Mouse (Mus musculus): ENCODE measurements around the gene Slc25a30.
"Not testable (repeated sequence)": the region's sequence is repeated elsewhere in the genome, so short reads cannot be mapped to it uniquely, and the experiment has no call there.

Gene Slc25a30

DNA sequence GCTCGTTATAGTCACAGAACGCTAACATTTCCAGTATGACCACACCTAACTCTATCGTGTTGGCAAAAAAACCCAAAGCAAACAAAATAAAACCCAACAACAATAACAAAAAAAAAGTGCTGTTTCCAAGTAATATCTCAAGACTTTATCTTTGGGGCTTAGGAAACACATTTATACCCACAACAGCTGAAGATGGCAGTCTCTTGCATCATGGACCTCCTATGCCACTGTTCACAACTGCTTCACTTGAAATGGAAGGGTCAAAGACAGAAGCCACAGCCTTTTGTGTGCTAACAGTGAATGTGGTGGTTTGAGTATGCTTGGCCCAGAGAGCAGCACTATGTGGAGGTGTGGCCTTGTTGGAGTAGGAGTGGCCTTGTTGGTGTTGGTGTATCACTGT, 4.5 kb upstream of the Slc25a30 start:
- DNase-seq = no peak

GRCm38 (mm10) chr14:75790411-75790996, 3.7 kb upstream of the Slc25a30 start:
- no peak for DNase-seq

- DNase-seq = no peak
Observed at GRCm38 (mm10) chr14:75789291-75789690, 2.5 kb upstream of the Slc25a30 start.

DNA sequence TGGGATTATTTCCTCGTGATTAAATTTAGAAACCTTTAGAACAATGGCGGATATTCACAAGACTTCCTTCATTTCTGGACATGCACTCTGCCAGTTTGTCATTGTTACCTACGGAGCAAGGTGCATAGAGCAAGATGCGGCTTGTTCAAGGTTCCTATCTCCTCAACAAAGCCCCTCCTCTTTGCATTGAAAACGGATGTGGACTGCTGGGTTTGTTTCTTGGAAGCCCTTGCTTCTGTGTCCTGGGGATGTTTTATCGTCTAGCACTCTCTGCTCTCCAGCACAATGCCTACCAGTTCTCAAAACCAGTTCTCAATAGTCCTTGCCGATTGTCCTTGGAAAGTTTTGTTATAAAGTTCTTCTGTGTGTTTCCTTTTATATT, 948 bp upstream of the Slc25a30 start:
- no peak for DNase-seq

GRCm38 (mm10) chr14:75786424-75786867, 391 bp downstream of the Slc25a30 start:
- DNase-seq = no peak

DNA sequence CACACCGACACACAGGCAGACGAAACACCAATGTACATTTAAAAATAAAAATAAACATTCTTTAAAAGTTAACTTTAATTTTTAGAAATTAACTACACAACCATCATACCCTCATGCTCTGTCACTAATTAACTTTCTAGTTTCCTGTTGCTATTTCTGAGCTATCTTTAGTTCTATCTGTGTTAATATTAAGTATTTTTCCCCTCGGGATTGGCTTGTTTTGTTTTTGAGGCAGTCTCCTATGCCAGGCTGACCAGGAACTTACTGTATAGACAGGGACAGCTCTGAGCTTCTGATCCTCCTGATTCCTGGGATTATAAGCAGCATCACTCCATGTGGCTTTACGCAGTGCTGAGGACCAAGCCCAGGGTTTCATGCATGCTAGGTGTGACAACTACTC, 6.9 kb downstream of the Slc25a30 start:
- no peak for DNase-seq

GRCm38 (mm10) chr14:75776637-75777036, 10.2 kb downstream of the Slc25a30 start:
- no peak for DNase-seq

DNA sequence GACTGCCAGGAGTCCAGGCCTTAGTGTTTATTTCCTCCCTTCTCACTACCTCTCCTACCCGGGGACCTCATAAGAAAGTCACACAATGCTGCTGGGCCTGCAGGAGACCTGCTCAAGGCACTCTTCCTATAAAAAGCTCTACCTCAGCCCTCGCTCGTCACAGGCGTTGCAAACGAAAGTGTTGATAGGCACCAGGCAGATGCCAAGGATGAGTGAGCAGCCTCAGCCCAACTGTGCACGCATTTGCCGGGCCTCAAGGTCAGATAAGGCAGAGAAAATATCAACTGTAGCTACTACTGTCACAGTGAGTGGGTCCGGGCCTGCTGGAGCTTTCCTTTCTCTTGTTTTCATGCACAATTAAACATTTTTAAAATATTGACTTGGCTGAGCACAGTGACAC, 13.4 kb downstream of the Slc25a30 start:
- DNase-seq = no peak

GRCm38 (mm10) chr14:75772407-75772806, 14.4 kb downstream of the Slc25a30 start:
- not testable (repeated sequence) for DNase-seq

- DNase-seq = no peak
Observed at GRCm38 (mm10) chr14:75771101-75771501, 15.7 kb downstream of the Slc25a30 start.

DNA sequence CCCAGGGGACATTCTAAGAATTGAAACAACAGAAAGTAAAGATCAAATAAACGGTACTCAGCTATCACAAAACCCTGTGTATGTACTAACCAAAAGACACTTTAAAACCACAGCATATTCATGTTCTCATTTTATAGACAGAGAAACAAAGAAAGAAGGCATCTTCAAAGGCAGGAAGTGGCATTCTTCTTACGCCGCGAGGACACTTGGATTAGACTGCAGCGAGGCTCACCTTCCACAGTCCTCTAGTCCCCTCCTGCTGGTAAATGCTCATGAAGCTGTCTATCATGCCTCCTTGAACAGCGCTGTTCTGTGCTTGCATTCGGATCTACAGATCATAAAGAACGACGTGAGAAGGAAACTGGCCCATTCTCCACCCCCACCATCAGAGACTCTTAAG, 17.5 kb downstream of the Slc25a30 start:
- DNase-seq = no peak

DNA sequence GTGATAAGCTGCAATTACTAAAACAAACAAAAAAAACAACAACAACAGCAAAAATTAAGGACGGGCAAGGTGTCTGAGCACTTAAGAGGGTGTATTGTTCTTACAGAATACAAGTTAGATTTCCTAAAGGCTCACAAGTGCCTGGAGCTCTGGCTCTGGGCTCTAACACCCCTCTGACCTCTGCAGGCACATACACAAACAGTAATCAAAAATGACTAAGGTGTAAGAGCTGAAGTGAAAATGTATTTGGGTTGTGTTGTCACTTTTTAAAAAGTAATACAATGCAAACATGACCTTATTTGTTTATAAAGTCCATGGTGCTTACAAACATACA, 18.6 kb downstream of the Slc25a30 start:
- DNase-seq = no peak

DNA sequence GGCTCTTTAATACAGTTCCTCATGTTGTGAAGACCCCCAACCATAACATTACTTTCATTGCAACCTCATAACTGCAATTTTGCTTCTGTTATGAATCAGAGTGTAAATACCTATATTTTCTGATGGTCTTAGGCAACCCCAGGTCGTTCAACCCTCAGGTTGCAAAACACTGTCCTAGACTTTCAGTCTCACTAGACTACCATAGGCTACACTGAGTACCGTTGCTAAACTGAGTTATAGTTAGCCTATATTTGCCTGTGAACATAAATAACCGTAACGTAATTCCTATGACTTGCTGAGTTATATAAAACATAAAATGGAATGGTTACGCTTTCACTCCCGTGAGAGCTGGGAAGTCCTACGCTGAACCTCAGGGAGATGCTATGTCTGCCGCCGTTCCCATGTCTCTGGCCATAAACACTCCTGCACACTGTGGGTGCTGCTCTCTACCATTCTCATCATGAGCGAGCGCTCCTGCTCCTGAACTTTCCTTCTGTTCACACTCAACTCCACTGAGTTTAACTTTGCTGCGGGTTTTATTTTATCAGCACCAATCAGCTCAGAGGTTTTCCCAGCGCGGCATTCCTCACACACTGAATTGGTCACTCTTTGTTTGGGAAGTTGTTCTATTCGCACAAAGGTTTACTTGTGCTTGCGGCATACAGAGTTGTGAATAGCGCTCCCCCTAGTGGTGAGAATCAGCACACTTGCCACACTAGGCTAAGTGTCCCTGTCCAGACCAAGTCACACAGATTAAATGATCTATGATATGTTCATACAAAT, 19.2 kb downstream of the Slc25a30 start:
- DNase-seq = peak; percentile 65

DNA sequence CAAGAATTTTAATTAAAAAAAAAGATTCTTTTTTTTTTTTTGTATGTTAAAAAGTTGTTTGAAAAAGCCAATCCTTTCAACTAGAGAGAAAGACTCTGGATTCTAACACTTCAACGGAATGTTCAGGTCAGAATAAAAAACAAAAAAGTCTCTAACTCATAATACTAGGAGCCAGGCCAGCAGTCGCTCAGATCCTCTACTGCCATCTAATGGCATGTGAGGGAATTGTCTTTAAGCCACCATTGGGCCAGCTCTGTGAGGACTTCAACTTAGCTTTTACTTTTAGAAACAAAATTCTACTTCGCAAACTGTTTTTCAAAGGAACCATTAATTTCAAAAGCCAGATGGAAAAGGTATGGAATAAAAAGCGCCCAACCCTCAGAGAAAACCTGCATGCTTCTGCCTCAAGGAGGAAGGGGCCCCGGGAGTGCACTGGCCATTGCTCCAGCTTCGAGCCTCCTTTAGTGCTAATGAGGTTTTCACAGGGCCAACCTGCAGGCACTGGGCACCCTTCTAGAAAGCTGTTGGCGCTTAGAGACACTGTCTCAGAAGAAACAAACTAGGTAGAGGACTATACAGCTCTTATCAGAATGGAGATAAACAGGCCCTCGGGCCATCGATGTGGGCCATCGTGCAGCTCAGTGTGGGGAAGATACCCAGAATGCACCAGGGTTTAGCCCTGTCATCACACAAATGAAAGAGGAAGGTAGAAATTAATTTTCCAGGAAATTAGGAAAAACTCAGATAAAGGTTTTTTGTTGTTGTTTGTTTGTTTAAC, 25.6 kb downstream of the Slc25a30 start:
- peak; percentile 47 for DNase-seq

- peak; percentile 95 for DNase-seq
Observed at GRCm38 (mm10) chr14:75758401-75758800, 28.4 kb downstream of the Slc25a30 start.

DNA sequence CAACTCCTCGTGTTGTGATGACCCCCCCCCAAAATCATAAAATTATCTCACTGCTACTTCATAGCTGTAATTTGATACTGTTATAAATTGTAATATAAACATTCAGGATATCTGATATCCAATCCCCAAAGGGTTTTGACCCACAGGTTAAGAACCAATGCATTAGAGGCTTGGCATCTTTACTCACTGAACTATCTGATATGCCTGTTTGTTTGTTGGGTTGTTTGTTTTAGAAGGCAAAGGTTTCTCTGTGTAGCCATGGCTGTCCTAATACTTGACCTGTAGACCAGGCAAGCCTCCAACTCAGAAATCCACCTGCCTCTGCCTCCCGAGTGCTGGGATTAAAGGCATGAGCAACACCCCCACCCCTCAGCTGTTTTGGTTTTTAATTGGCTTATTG, 29.0 kb downstream of the Slc25a30 start:
- DNase-seq = peak; percentile 57

DNA sequence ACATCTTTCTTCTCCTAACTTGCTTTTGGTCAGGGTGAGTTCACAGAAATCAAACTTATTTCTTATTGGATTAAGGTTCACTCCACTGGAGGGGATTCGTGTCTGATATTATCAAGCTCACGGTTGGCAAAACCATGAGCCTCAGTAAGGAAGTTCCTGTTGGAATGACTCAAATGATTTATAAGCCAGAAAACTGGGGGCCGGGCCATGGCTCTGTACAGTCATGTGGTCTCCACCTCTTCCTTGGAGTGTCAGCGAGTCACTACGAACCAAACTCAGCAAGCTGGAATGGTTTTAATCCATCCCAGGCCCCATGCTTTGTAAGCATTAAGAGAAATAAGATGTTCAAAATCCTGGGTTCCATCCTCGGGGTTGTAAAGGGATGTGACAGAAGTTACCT, 29.9 kb downstream of the Slc25a30 start:
- no peak for DNase-seq

DNA sequence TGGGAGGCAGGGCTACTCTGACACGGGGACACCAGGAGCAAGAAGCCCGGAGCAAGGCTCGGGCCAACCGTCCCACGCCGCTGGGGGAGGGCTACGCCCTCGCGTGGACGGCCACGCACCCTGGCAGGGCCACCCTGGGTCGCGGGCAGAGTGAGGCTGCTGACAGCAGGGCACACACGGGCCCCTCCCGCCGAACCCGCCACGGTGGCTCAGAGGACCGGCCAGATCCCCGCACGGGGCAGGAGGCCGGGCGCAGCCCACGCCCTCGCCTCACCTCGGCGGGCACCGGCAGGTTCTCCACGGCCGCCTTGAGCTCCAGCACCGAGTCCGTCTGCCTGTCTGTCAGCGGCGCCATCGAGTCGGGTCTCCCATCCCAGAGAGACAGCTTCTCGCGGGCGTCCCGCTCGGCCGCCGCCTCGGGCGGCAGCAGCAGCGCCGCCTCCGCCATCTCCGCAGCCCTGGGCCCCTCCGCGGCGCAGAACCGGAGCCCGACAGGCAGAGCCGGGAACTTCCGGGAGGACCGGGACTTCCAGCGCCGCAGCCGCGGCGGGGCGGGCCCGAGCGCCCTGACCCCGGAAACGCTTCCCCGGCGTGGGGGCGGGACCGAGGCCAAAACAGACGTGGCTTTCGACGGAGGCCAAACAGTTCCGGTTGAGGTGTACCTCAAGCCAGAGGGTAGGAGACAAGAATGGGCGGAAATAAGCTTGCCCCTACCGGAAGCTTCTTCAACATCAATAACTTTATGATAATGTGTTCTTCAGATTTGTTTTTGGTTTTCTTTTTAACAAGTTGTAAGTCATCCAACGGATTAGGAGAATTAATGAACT, 32.6 kb downstream of the Slc25a30 start, which contains the start of gene Cog3:
TSS of gene Cog3 (minus strand) at position 527 of the 827 bp plus-strand sequence.
- DNase-seq = peak; percentile 97

GRCm38 (mm10) chr14:75753206-75753605, 33.6 kb downstream of the Slc25a30 start:
- DNase-seq = no peak

- DNase-seq = no peak
Observed at GRCm38 (mm10) chr14:75751040-75751439, 35.8 kb downstream of the Slc25a30 start.

DNA sequence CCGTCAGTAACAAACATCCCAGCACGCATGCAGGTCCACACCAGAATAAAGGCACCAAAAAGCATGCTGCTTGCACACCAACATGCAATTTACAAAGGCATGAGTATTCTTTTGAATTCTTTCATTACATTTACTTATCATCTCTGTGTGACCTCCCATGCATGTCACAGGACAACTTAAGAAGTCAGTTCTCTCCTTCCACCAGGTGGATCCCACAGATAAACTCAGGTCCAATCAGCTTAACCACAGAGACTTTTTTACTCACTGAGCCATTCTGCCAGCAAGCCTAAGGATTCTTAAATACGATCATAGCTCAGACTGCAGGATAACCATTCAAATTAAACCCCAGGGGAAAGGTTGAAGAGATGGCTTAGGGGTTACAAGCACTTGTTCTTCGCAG, 37.7 kb downstream of the Slc25a30 start:
- DNase-seq = no peak

GRCm38 (mm10) chr14:75747960-75748359, 38.9 kb downstream of the Slc25a30 start:
- no peak for DNase-seq

GRCm38 (mm10) chr14:75741904-75742303, 44.9 kb downstream of the Slc25a30 start:
- DNase-seq = no peak

Measured in cerebellum, adult 9-11 months (tissue).